Mouse (Mus musculus): Measurements from ENCODE around the gene Zfp644. TPM values are rescaled to one million over a fixed set of nuclear protein-coding genes. Genes with fewer than 3 reads are reported as not detected.

Gene Zfp644
- total RNA-seq, 1 experiment = 65.6 TPM

- no peak overlapping the region for H3K9ac ChIP-seq (ENCODE audit: insufficient read depth, low read depth, low read length, poor library complexity, severe bottlenecking)
- in situ Hi-C loops (cut with MboI; ENCODE audit: low sequenced_read_pairs in 2 of 2, unreplicated experiment in 2 of 2) = no loop called here
- peaks cover 6% of the 10 kb centered on the region; the same call in 1 of the 2 replicates for H3K36me3 ChIP-seq (ENCODE audit: control insufficient read depth, insufficient read depth, low read length, poor library complexity, severe bottlenecking)
- H3K4me1 ChIP-seq (ENCODE audit: control insufficient read depth in 2 of 2, insufficient read depth in 2 of 2, low read length in 2 of 2, poor library complexity in 1 of 2) = no peaks in the 10 kb centered on the region
- TF ChIP-seq MAFK (IDR thresholded peaks at IDR 0.05; ENCODE audit: insufficient read depth, low read depth, low read length) (no peak), ZNF384 (IDR thresholded peaks at IDR 0.05; ENCODE audit: low read depth, low read length) (no peak), ZC3H11A (IDR thresholded peaks at IDR 0.05; ENCODE audit: borderline replicate concordance, low read depth, low read length) (no peak), CHD2 (IDR thresholded peaks at IDR 0.05; ENCODE audit: low read depth, low read length) (no peak), HCFC1 (IDR thresholded peaks at IDR 0.05; ENCODE audit: borderline replicate concordance, insufficient read depth, low read length) (no peak)
- H3K9me3 ChIP-seq (ENCODE audit: control insufficient read depth, insufficient read depth, low read depth, low read length) = no peaks in the 10 kb centered on the region
- no peak overlapping the region for H3K4me3 ChIP-seq (ENCODE audit: insufficient read depth in 1 of 2, low read depth in 1 of 2, low read length in 2 of 2, poor library complexity in 1 of 2, severe bottlenecking in 1 of 2)
- no peak for DNase-seq (ENCODE audit: low read depth, low spot score)
- no peak overlapping the region for H3K27ac ChIP-seq (ENCODE audit: insufficient read depth, low read depth, low read length, poor library complexity, severe bottlenecking)
Observed at GRCm38 (mm10) chr5:106649995-106650394, 47.1 kb downstream of the Zfp644 start.

GRCm38 (mm10) chr5:106649441-106649840 lies 47.6 kb downstream of the Zfp644 start:
- H3K9ac ChIP-seq (ENCODE audit: insufficient read depth, low read depth, low read length, poor library complexity, severe bottlenecking) = no peak overlapping the region
- no peak for TF ChIP-seq CHD2 (IDR thresholded peaks at IDR 0.05; ENCODE audit: low read depth, low read length)
- no peak for TF ChIP-seq MAFK (IDR thresholded peaks at IDR 0.05; ENCODE audit: insufficient read depth, low read depth, low read length)
- no peak for TF ChIP-seq HCFC1 (IDR thresholded peaks at IDR 0.05; ENCODE audit: borderline replicate concordance, insufficient read depth, low read length)
- no peak for TF ChIP-seq ZNF384 (IDR thresholded peaks at IDR 0.05; ENCODE audit: low read depth, low read length)
- TF ChIP-seq ZC3H11A (IDR thresholded peaks at IDR 0.05; ENCODE audit: borderline replicate concordance, low read depth, low read length) = no peak
- in situ Hi-C loops (cut with MboI; ENCODE audit: low sequenced_read_pairs in 2 of 2, unreplicated experiment in 2 of 2) = no loop called here
- H3K4me3 ChIP-seq (ENCODE audit: insufficient read depth in 1 of 2, low read depth in 1 of 2, low read length in 2 of 2, poor library complexity in 1 of 2, severe bottlenecking in 1 of 2) = no peak overlapping the region
- H3K4me1 ChIP-seq (ENCODE audit: control insufficient read depth in 2 of 2, insufficient read depth in 2 of 2, low read length in 2 of 2, poor library complexity in 1 of 2) = no peaks in the 10 kb centered on the region
- peaks cover 6% of the 10 kb centered on the region; the same call in 1 of the 2 replicates for H3K36me3 ChIP-seq (ENCODE audit: control insufficient read depth, insufficient read depth, low read length, poor library complexity, severe bottlenecking)
- H3K9me3 ChIP-seq (ENCODE audit: control insufficient read depth, insufficient read depth, low read depth, low read length) = no peaks in the 10 kb centered on the region
- no peak overlapping the region for H3K27ac ChIP-seq (ENCODE audit: insufficient read depth, low read depth, low read length, poor library complexity, severe bottlenecking)
- DNase-seq (ENCODE audit: low read depth, low spot score) = no peak

- in situ Hi-C loops (cut with MboI; ENCODE audit: low sequenced_read_pairs in 2 of 2, unreplicated experiment in 2 of 2) = no loop called here
- Histone ChIP-seq H3K9ac (ENCODE audit: insufficient read depth, low read depth, low read length, poor library complexity, severe bottlenecking) (no peak overlapping the region), H3K4me3 (ENCODE audit: insufficient read depth in 1 of 2, low read depth in 1 of 2, low read length in 2 of 2, poor library complexity in 1 of 2, severe bottlenecking in 1 of 2) (no peak overlapping the region), H3K4me1 (ENCODE audit: control insufficient read depth in 2 of 2, insufficient read depth in 2 of 2, low read length in 2 of 2, poor library complexity in 1 of 2) (no peaks in the 10 kb centered on the region), H3K27ac (ENCODE audit: insufficient read depth, low read depth, low read length, poor library complexity, severe bottlenecking) (no peak overlapping the region), H3K9me3 (ENCODE audit: control insufficient read depth, insufficient read depth, low read depth, low read length) (no peaks in the 10 kb centered on the region), H3K36me3 (ENCODE audit: control insufficient read depth, insufficient read depth, low read length, poor library complexity, severe bottlenecking) (no peaks in the 10 kb centered on the region; the same call in 1 of the 2 replicates)
- no peak for TF ChIP-seq CHD2 (IDR thresholded peaks at IDR 0.05; ENCODE audit: low read depth, low read length)
- no peak for TF ChIP-seq ZNF384 (IDR thresholded peaks at IDR 0.05; ENCODE audit: low read depth, low read length)
- no peak for TF ChIP-seq ZC3H11A (IDR thresholded peaks at IDR 0.05; ENCODE audit: borderline replicate concordance, low read depth, low read length)
- no peak for TF ChIP-seq MAFK (IDR thresholded peaks at IDR 0.05; ENCODE audit: insufficient read depth, low read depth, low read length)
- TF ChIP-seq HCFC1 (IDR thresholded peaks at IDR 0.05; ENCODE audit: borderline replicate concordance, insufficient read depth, low read length) = no peak
- DNase-seq (ENCODE audit: low read depth, low spot score) = no peak
Observed at GRCm38 (mm10) chr5:106643434-106643833, 53.7 kb downstream of the Zfp644 start.

- H3K4me3 ChIP-seq (ENCODE audit: insufficient read depth in 1 of 2, low read depth in 1 of 2, low read length in 2 of 2, poor library complexity in 1 of 2, severe bottlenecking in 1 of 2) = no peak overlapping the region
- no peak overlapping the region for H3K27ac ChIP-seq (ENCODE audit: insufficient read depth, low read depth, low read length, poor library complexity, severe bottlenecking)
- in situ Hi-C loops (cut with MboI; ENCODE audit: low sequenced_read_pairs in 2 of 2, unreplicated experiment in 2 of 2) = no loop called here
- H3K36me3 ChIP-seq (ENCODE audit: control insufficient read depth, insufficient read depth, low read length, poor library complexity, severe bottlenecking) = peaks cover 10% of the 10 kb centered on the region
- H3K9me3 ChIP-seq (ENCODE audit: control insufficient read depth, insufficient read depth, low read depth, low read length) = no peaks in the 10 kb centered on the region
- no peak for DNase-seq (ENCODE audit: low read depth, low spot score)
- H3K9ac ChIP-seq (ENCODE audit: insufficient read depth, low read depth, low read length, poor library complexity, severe bottlenecking) = no peak overlapping the region
- H3K4me1 ChIP-seq (ENCODE audit: control insufficient read depth in 2 of 2, insufficient read depth in 2 of 2, low read length in 2 of 2, poor library complexity in 1 of 2) = no peaks in the 10 kb centered on the region
- TF ChIP-seq HCFC1 (IDR thresholded peaks at IDR 0.05; ENCODE audit: borderline replicate concordance, insufficient read depth, low read length) = no peak
- TF ChIP-seq MAFK (IDR thresholded peaks at IDR 0.05; ENCODE audit: insufficient read depth, low read depth, low read length) = no peak
- TF ChIP-seq ZNF384 (IDR thresholded peaks at IDR 0.05; ENCODE audit: low read depth, low read length) = no peak
- no peak for TF ChIP-seq CHD2 (IDR thresholded peaks at IDR 0.05; ENCODE audit: low read depth, low read length)
- TF ChIP-seq ZC3H11A (IDR thresholded peaks at IDR 0.05; ENCODE audit: borderline replicate concordance, low read depth, low read length) = no peak
Observed at GRCm38 (mm10) chr5:106641876-106642275, 55.2 kb downstream of the Zfp644 start.
